Mouse (Mus musculus): ENCODE results near the gene Gm45140. TPM values are rescaled to one million over a fixed set of nuclear protein-coding genes. Genes with fewer than 3 reads are reported as not detected.

Gm45140 gene
- 2.8 and 3.5 TPM in 2 replicates for polyA plus RNA-seq (2014; fragmentation: Nextera tagmentation; extraction: Ambion mirVana)

GRCm38 (mm10) chr6:87835695-87836094 lies at the start of gene Gm45140:
Gene Gm45140, minus strand, starts transcription at chr6:87835795.
- Histone ChIP-seq H3K4me2 (replicated peaks; ENCODE audit: low read depth, low read length) (no peak within 1 kb of the TSS), H3K4me3 (ENCODE audit: low read depth, low read length) (no peak within 1 kb of the TSS), H3K27me3 (ENCODE audit: control insufficient read depth, insufficient read depth, low read length) (no peaks in the 10 kb centered on the region), H3K9ac (replicated peaks; ENCODE audit: low read depth, low read length) (no peak within 1 kb of the TSS), H3K4me1 (ENCODE audit: control insufficient read depth, insufficient read depth, low read length) (peaks cover 5% of the 10 kb centered on the region; the same call in 1 of the 2 replicates), H3K9me3 (ENCODE audit: control insufficient read depth, low read depth, low read length) (no peaks in the 10 kb centered on the region), H3K36me3 (ENCODE audit: control insufficient read depth, insufficient read depth, low read length) (peaks cover 8% of the 10 kb centered on the region; the same call in 1 of the 2 replicates), H3K27ac (ENCODE audit: low read length) (no peak within 1 kb of the TSS)
- 89% methylated on average over 7 of the region's 7 CpGs for WGBS
- no peak for ATAC-seq (ENCODE audit: insufficient number of reproducible peaks, insufficient read depth, low FRiP score, low read depth)

GRCm38 (mm10) chr6:87882816-87883215 lies 47.2 kb upstream of the Gm45140 start:
- H3K36me3 ChIP-seq (ENCODE audit: control insufficient read depth, insufficient read depth, low read length): no peaks in the 10 kb centered on the region
- H3K27me3 ChIP-seq (ENCODE audit: control insufficient read depth, insufficient read depth, low read length): no peaks in the 10 kb centered on the region
- H3K9ac ChIP-seq (replicated peaks; ENCODE audit: low read depth, low read length): no peak overlapping the region
- H3K27ac ChIP-seq (ENCODE audit: low read length): no peak overlapping the region
- H3K9me3 ChIP-seq (ENCODE audit: control insufficient read depth, low read depth, low read length): no peaks in the 10 kb centered on the region
- no peak for ATAC-seq (ENCODE audit: insufficient number of reproducible peaks, insufficient read depth, low FRiP score, low read depth)
- no peak overlapping the region for H3K4me3 ChIP-seq (ENCODE audit: low read depth, low read length)
- H3K4me2 ChIP-seq (replicated peaks; ENCODE audit: low read depth, low read length): no peak overlapping the region
- 63% methylated on average over 4 of the region's 4 CpGs for WGBS
- H3K4me1 ChIP-seq (ENCODE audit: control insufficient read depth, insufficient read depth, low read length): no peaks in the 10 kb centered on the region

GRCm38 (mm10) chr6:87882221-87882620 lies 46.6 kb upstream of the Gm45140 start:
- Histone ChIP-seq H3K4me2 (replicated peaks; ENCODE audit: low read depth, low read length) (no peak overlapping the region), H3K27me3 (ENCODE audit: control insufficient read depth, insufficient read depth, low read length) (no peaks in the 10 kb centered on the region), H3K4me3 (ENCODE audit: low read depth, low read length) (no peak overlapping the region), H3K4me1 (ENCODE audit: control insufficient read depth, insufficient read depth, low read length) (no peaks in the 10 kb centered on the region), H3K9ac (replicated peaks; ENCODE audit: low read depth, low read length) (no peak overlapping the region), H3K27ac (ENCODE audit: low read length) (no peak overlapping the region), H3K36me3 (ENCODE audit: control insufficient read depth, insufficient read depth, low read length) (no peaks in the 10 kb centered on the region), H3K9me3 (ENCODE audit: control insufficient read depth, low read depth, low read length) (no peaks in the 10 kb centered on the region)
- WGBS: 81% methylated on average over 3 of the region's 3 CpGs
- no peak for ATAC-seq (ENCODE audit: insufficient number of reproducible peaks, insufficient read depth, low FRiP score, low read depth)

GRCm38 (mm10) chr6:87879628-87880027 lies 44.0 kb upstream of the Gm45140 start:
- no peak overlapping the region for H3K4me2 ChIP-seq (replicated peaks; ENCODE audit: low read depth, low read length)
- no peaks in the 10 kb centered on the region for H3K27me3 ChIP-seq (ENCODE audit: control insufficient read depth, insufficient read depth, low read length)
- H3K4me1 ChIP-seq (ENCODE audit: control insufficient read depth, insufficient read depth, low read length): no peaks in the 10 kb centered on the region
- no peak overlapping the region for H3K27ac ChIP-seq (ENCODE audit: low read length)
- H3K9ac ChIP-seq (replicated peaks; ENCODE audit: low read depth, low read length): no peak overlapping the region
- WGBS: 58% methylated on average over 3 of the region's 3 CpGs
- no peak overlapping the region for H3K4me3 ChIP-seq (ENCODE audit: low read depth, low read length)
- no peaks in the 10 kb centered on the region for H3K36me3 ChIP-seq (ENCODE audit: control insufficient read depth, insufficient read depth, low read length)
- H3K9me3 ChIP-seq (ENCODE audit: control insufficient read depth, low read depth, low read length): no peaks in the 10 kb centered on the region
- ATAC-seq (ENCODE audit: insufficient number of reproducible peaks, insufficient read depth, low FRiP score, low read depth): no peak

GRCm38 (mm10) chr6:87879010-87879409 lies 43.4 kb upstream of the Gm45140 start:
- WGBS: 19% methylated on average over 4 of the region's 4 CpGs
- no peak overlapping the region for H3K9ac ChIP-seq (replicated peaks; ENCODE audit: low read depth, low read length)

GRCm38 (mm10) chr6:87876068-87876643 lies 40.6 kb upstream of the Gm45140 start:
- Histone ChIP-seq H3K4me1 (ENCODE audit: control insufficient read depth, insufficient read depth, low read length) (no peaks in the 10 kb centered on the region), H3K4me3 (ENCODE audit: low read depth, low read length) (no peak overlapping the region), H3K27me3 (ENCODE audit: control insufficient read depth, insufficient read depth, low read length) (no peaks in the 10 kb centered on the region), H3K27ac (ENCODE audit: low read length) (no peak overlapping the region), H3K4me2 (replicated peaks; ENCODE audit: low read depth, low read length) (no peak overlapping the region), H3K9ac (replicated peaks; ENCODE audit: low read depth, low read length) (no peak overlapping the region), H3K36me3 (ENCODE audit: control insufficient read depth, insufficient read depth, low read length) (no peaks in the 10 kb centered on the region), H3K9me3 (ENCODE audit: control insufficient read depth, low read depth, low read length) (no peaks in the 10 kb centered on the region)
- WGBS: 74% methylated on average over 13 of the region's 13 CpGs
- ATAC-seq (ENCODE audit: insufficient number of reproducible peaks, insufficient read depth, low FRiP score, low read depth): no peak

More at GRCm38 (mm10) chr6:87879010-87879409, 43.4 kb upstream of the Gm45140 start:
- no peak for ATAC-seq (ENCODE audit: insufficient number of reproducible peaks, insufficient read depth, low FRiP score, low read depth)
- Histone ChIP-seq H3K27ac (ENCODE audit: low read length) (no peak overlapping the region), H3K4me1 (ENCODE audit: control insufficient read depth, insufficient read depth, low read length) (no peaks in the 10 kb centered on the region), H3K27me3 (ENCODE audit: control insufficient read depth, insufficient read depth, low read length) (no peaks in the 10 kb centered on the region), H3K4me2 (replicated peaks; ENCODE audit: low read depth, low read length) (no peak overlapping the region), H3K36me3 (ENCODE audit: control insufficient read depth, insufficient read depth, low read length) (no peaks in the 10 kb centered on the region), H3K4me3 (ENCODE audit: low read depth, low read length) (no peak overlapping the region), H3K9me3 (ENCODE audit: control insufficient read depth, low read depth, low read length) (no peaks in the 10 kb centered on the region)

GRCm38 (mm10) chr6:87875562-87875961 lies 40.0 kb upstream of the Gm45140 start:
- H3K4me3 ChIP-seq (ENCODE audit: low read depth, low read length): no peak overlapping the region
- no peaks in the 10 kb centered on the region for H3K27me3 ChIP-seq (ENCODE audit: control insufficient read depth, insufficient read depth, low read length)
- no peaks in the 10 kb centered on the region for H3K9me3 ChIP-seq (ENCODE audit: control insufficient read depth, low read depth, low read length)
- no peak overlapping the region for H3K4me2 ChIP-seq (replicated peaks; ENCODE audit: low read depth, low read length)
- no peak overlapping the region for H3K9ac ChIP-seq (replicated peaks; ENCODE audit: low read depth, low read length)
- 76% methylated on average over 7 of the region's 7 CpGs for whole genome bisulfite sequencing
- H3K27ac ChIP-seq (ENCODE audit: low read length): no peak overlapping the region
- H3K36me3 ChIP-seq (ENCODE audit: control insufficient read depth, insufficient read depth, low read length): no peaks in the 10 kb centered on the region
- no peak for ATAC-seq (ENCODE audit: insufficient number of reproducible peaks, insufficient read depth, low FRiP score, low read depth)
- H3K4me1 ChIP-seq (ENCODE audit: control insufficient read depth, insufficient read depth, low read length): no peaks in the 10 kb centered on the region

GRCm38 (mm10) chr6:87875083-87875482 lies 39.5 kb upstream of the Gm45140 start:
- Histone ChIP-seq H3K4me1 (ENCODE audit: control insufficient read depth, insufficient read depth, low read length) (no peaks in the 10 kb centered on the region), H3K36me3 (ENCODE audit: control insufficient read depth, insufficient read depth, low read length) (no peaks in the 10 kb centered on the region), H3K27me3 (ENCODE audit: control insufficient read depth, insufficient read depth, low read length) (no peaks in the 10 kb centered on the region), H3K9me3 (ENCODE audit: control insufficient read depth, low read depth, low read length) (no peaks in the 10 kb centered on the region), H3K27ac (ENCODE audit: low read length) (no peak overlapping the region), H3K4me3 (ENCODE audit: low read depth, low read length) (no peak overlapping the region), H3K4me2 (replicated peaks; ENCODE audit: low read depth, low read length) (no peak overlapping the region), H3K9ac (replicated peaks; ENCODE audit: low read depth, low read length) (no peak overlapping the region)
- WGBS: 74% methylated on average over 1 of the region's 1 CpGs
- ATAC-seq (ENCODE audit: insufficient number of reproducible peaks, insufficient read depth, low FRiP score, low read depth): no peak

- Histone ChIP-seq H3K4me2 (replicated peaks; ENCODE audit: low read depth, low read length) (no peak overlapping the region), H3K27me3 (ENCODE audit: control insufficient read depth, insufficient read depth, low read length) (no peaks in the 10 kb centered on the region), H3K9ac (replicated peaks; ENCODE audit: low read depth, low read length) (no peak overlapping the region), H3K27ac (ENCODE audit: low read length) (no peak overlapping the region), H3K36me3 (ENCODE audit: control insufficient read depth, insufficient read depth, low read length) (no peaks in the 10 kb centered on the region), H3K9me3 (ENCODE audit: control insufficient read depth, low read depth, low read length) (no peaks in the 10 kb centered on the region), H3K4me1 (ENCODE audit: control insufficient read depth, insufficient read depth, low read length) (no peaks in the 10 kb centered on the region), H3K4me3 (ENCODE audit: low read depth, low read length) (no peak overlapping the region)
- WGBS: 87% methylated on average over 2 of the region's 2 CpGs
- no peak for ATAC-seq (ENCODE audit: insufficient number of reproducible peaks, insufficient read depth, low FRiP score, low read depth)
These were observed 38.4 kb upstream of the Gm45140 start for GRCm38 (mm10) chr6:87873963-87874362.

Measured in stomach, embryonic 14.5 days (tissue).